In genomic region chr15:82863674-82864073, GRCm38 (mm10) we compare ENCODE assay signal across 24 mouse cellular contexts.
"Had no signal": no experiment of that assay in that cellular context is flagged by ENCODE, and none has a peak within 500 bp of the region (broad histone marks: within the 10 kb centered on the region; RNA-seq: fewer than 3 reads in every experiment).

No protein-coding gene starts in this region.

- H3K27me3 ChIP-seq: heart, embryonic 12.5 days; hindbrain, embryonic 12.5 days; intestine, embryonic 15.5 days; limb, embryonic 13.5 days; limb, embryonic 15.5 days had no signal

- ATAC-seq: hindbrain, embryonic 16.5 days; inflammation-experienced regulatory T-cells, adult 6 months; intestine, embryonic 15.5 days; intestine, postnatal 0 days had no signal

- H3K4me3 ChIP-seq: heart, embryonic 10.5 days; heart, embryonic 12.5 days; hindbrain, embryonic 10.5 days; hindbrain, embryonic 12.5 days; intestine, embryonic 15.5 days; layer of hippocampus, adult 2 months; left cerebral cortex, adult 2 months; limb, embryonic 13.5 days; limb, embryonic 15.5 days had no signal

- H3K4me1 ChIP-seq: heart, embryonic 10.5 days; heart, embryonic 12.5 days; hindbrain, embryonic 12.5 days; limb, embryonic 13.5 days; limb, embryonic 15.5 days had no signal

- H3K36me3 ChIP-seq: hindbrain, embryonic 12.5 days; intestine, embryonic 15.5 days; limb, embryonic 13.5 days; limb, embryonic 15.5 days had no signal

- H3K27ac ChIP-seq: heart, embryonic 10.5 days; hindbrain, embryonic 10.5 days; hindbrain, embryonic 12.5 days; hindbrain, embryonic 14.5 days; intestine, embryonic 15.5 days; layer of hippocampus, adult 2 months; left cerebral cortex, adult 2 months; limb, embryonic 13.5 days; limb, embryonic 15.5 days had no signal

- DNase-seq: gastrocnemius, postnatal 14 days; gastrocnemius, postnatal 36 days; heart, adult 18-20 months; heart, postnatal 10 days; heart, postnatal 4 days; kidney, adult 18-20 months; kidney, adult 8-10 months; kidney, postnatal 10 days; kidney, postnatal 25 days; kidney, postnatal 4 days had no signal

- H3K4me2 ChIP-seq: heart, embryonic 12.5 days; hindbrain, embryonic 12.5 days; hindbrain, embryonic 14.5 days; intestine, embryonic 15.5 days; limb, embryonic 13.5 days; limb, embryonic 15.5 days; liver, embryonic 11.5 days had no signal

- H3K9me3 ChIP-seq: heart, embryonic 10.5 days; intestine, embryonic 15.5 days; limb, embryonic 13.5 days; limb, embryonic 15.5 days had no signal

- H3K9ac ChIP-seq: heart, embryonic 12.5 days; hindbrain, embryonic 12.5 days; hindbrain, embryonic 14.5 days; intestine, embryonic 15.5 days; limb, embryonic 13.5 days; limb, embryonic 15.5 days had no signal
